Mouse (Mus musculus) erythroblast, embryonic 14.5 days (primary cell): ENCODE results near the gene A830031A19Rik.

ENCODE experiments used
- GATA1 ChIP-seq: IDR thresholded peaks from 2 replicates; pipeline ENCODE4 v1.6.1; 2012; ENCODE audit warnings: low read length, inconsistent platforms, mixed read lengths
- TAL1 ChIP-seq: IDR thresholded peaks from 3 replicates; pipeline ENCODE4 v1.6.1; 2012; ENCODE audit warnings: low read length, inconsistent platforms, mixed read lengths

DNA sequence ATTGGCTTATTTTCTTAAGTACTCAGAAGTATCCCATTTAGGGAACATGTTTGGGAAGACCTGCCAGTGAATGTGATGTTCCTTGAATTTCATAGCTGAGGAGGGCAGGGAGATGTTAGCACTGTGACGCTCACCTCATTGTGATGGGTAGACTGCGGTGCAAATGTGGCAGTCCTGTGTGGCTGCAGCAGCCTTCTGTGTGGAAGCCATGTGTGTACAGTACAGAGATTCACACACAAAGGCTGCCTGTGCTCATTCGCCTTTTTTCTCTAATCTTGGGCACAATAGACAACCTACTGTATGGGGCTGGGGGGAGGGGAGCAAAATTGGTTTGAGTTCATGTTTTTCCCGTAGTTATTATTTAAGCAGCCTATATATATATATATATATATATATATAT, 9.7 kb upstream of the A830031A19Rik start:
- TF ChIP-seq GATA1 (no peak), TAL1 (no peak)
